Mouse (Mus musculus) kidney, embryonic 15.5 days (tissue): ENCODE results near the gene Ankfn1. TPM values are rescaled to one million over a fixed set of nuclear protein-coding genes. Genes with fewer than 3 reads are reported as not detected.

Experiments
- ATAC-seq: fragments of 200-750 bp; cut with Nextera tagmentation; replicated peaks from 2 replicates; pipeline ENCODE4 v1.8.0; 2017; ENCODE audit warnings: moderate TSS enrichment; ENCODE audit not compliant: low FRiP score
- H3K27ac ChIP-seq: fragments of 300-500 bp; sonication (generic); 2 replicates; pipeline ENCODE4 v1.5.1; 2015; ENCODE audit warnings: mild to moderate bottlenecking, inconsistent platforms
- H3K27me3 ChIP-seq: fragments of 300-500 bp; sonication (generic); 2 replicates; pipeline ENCODE4 v1.6.1; 2015; ENCODE audit warnings: inconsistent platforms
- H3K36me3 ChIP-seq: fragments of 300-500 bp; sonication (generic); 2 replicates; pipeline ENCODE4 v1.6.1; 2015; ENCODE audit warnings: inconsistent platforms
- H3K4me1 ChIP-seq: fragments of 300-500 bp; sonication (generic); 2 replicates; pipeline ENCODE4 v1.6.1; 2015; ENCODE audit warnings: inconsistent platforms
- H3K4me2 ChIP-seq: fragments of 300-500 bp; sonication (generic); 2 replicates; pipeline ENCODE4 v1.6.1; 2015; ENCODE audit warnings: moderate library complexity, mild to moderate bottlenecking, inconsistent platforms
- H3K4me3 ChIP-seq: fragments of 300-500 bp; sonication (generic); replicated peaks from 2 replicates; pipeline ENCODE4 v1.5.1; 2015; ENCODE audit warnings: mild to moderate bottlenecking, inconsistent platforms
- H3K9ac ChIP-seq: fragments of 300-500 bp; sonication (generic); 2 replicates; pipeline ENCODE4 v1.6.1; 2015; ENCODE audit warnings: mild to moderate bottlenecking, inconsistent platforms
- H3K9me3 ChIP-seq: fragments of 300-500 bp; sonication (generic); replicated peaks from 2 replicates; pipeline ENCODE4 v1.6.1; 2016; ENCODE audit warnings: inconsistent platforms
- WGBS: fragments of 180-500 bp; shearing (Covaris S2); methylation state at CpG from one replicate; pipeline ENCODE4 v1.1.7; 2015; ENCODE audit warnings: mixed read lengths; 5-methylcytosine and 5-hydroxymethylcytosine counted together
- polyA plus RNA-seq: library from polyadenylated mRNA; unstranded; fragments of >200 nt; fragmentation: Nextera tagmentation; extraction: Ambion mirVana; gene quantifications from 2 replicates; pipeline ENCODE4 v1.2.1, GENCODE M21; 2015

Gene Ankfn1
- polyA plus RNA-seq, 1 experiment from 2014 or later: 0.18 TPM

DNA sequence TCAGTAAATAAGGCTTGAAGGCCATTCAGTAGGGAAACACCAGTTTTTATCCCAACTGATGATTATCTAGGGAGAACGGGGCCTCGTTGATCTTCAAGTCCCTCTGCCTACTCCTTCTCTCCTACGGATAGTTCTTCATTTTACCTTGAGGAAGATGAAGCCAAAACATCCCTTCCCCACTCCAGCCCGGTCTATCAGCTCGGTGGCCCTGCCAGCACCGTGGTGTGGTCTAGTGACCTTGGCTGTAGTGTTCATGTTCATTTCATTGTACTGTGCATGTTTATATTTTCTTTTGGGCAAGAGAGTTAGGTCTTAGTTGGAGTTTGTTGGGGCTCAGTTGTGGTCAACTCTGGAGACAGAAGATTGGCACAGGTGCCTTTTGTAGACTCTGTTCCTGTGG is 328.5 kb downstream of the Ankfn1 start:
- no peak overlapping the region for H3K4me3 ChIP-seq

DNA sequence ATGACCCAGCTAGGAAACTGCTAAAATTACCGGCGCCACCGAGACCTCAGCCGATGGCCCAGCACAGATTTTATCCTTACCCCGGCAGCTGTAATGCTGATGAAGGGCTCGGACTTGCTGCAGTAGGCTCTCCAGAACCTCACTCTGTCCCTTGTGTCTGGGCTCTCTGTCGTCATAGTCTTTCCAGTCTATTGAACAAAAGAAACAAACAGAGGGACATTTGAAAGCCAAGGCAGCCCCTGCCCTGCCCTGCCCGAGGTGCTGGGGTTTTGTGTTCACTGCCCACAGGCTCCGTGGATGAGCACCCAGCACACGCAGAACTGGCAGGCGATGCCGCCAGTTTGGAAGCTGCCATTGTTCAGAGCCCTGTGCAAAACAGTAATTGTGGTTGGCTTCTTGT is 330.0 kb downstream of the Ankfn1 start:
- peak overlapping the region; percentile 25; the same call in 1 of the 2 replicates for H3K4me2 ChIP-seq
- WGBS: 33% methylated on average over 12 of the region's 12 CpGs
- peak; percentile 43; the same call in 1 of the 2 replicates for ATAC-seq
- no peaks in the 10 kb centered on the region for H3K27me3 ChIP-seq
- no peak overlapping the region for H3K4me3 ChIP-seq
- H3K4me1 ChIP-seq: peaks cover 25% of the 10 kb centered on the region
- no peak overlapping the region for H3K27ac ChIP-seq
- H3K36me3 ChIP-seq: no peaks in the 10 kb centered on the region
- H3K9ac ChIP-seq: no peak overlapping the region
- H3K9me3 ChIP-seq: no peaks in the 10 kb centered on the region

More for the DNA sequence above, 328.5 kb downstream of the Ankfn1 start:
- H3K36me3 ChIP-seq: no peaks in the 10 kb centered on the region
- H3K9me3 ChIP-seq: no peaks in the 10 kb centered on the region
- no peak overlapping the region for H3K4me2 ChIP-seq
- H3K27ac ChIP-seq: no peak overlapping the region
- H3K4me1 ChIP-seq: peaks cover 30% of the 10 kb centered on the region
- no peaks in the 10 kb centered on the region for H3K27me3 ChIP-seq
- H3K9ac ChIP-seq: no peak overlapping the region
- 64% methylated on average over 6 of the region's 6 CpGs for WGBS
- ATAC-seq: no peak

DNA sequence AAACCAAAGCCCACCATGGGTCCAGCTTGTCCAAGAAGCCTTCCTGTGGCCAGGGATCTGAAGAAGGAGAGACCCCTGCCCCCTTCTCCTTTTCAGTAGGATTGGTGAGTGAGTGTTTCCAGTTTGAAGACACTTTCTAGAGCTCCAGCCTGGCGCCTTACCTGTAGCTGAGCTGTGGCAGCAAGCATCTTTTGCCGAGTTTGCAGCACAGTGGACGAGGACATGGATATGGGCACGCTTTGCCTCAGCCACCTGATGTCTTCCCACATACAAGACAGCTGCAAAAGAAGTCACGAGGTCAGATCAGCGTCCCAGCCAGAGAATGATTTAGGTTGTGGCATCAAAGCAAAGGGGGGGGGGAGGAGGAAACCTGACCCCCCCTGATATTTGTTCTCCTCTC is 336.9 kb downstream of the Ankfn1 start:
- WGBS: 44% methylated on average over 6 of the region's 6 CpGs
- Histone ChIP-seq H3K36me3 (no peaks in the 10 kb centered on the region), H3K4me2 (no peak overlapping the region), H3K9ac (no peak overlapping the region), H3K27ac (no peak overlapping the region), H3K27me3 (no peaks in the 10 kb centered on the region), H3K9me3 (no peaks in the 10 kb centered on the region), H3K4me1 (no peaks in the 10 kb centered on the region), H3K4me3 (no peak overlapping the region)
- no peak for ATAC-seq

- 59% methylated on average over 3 of the region's 3 CpGs for WGBS
Measured at GRCm38 (mm10) chr11:89424358-89424757, 353.1 kb downstream of the Ankfn1 start.

DNA sequence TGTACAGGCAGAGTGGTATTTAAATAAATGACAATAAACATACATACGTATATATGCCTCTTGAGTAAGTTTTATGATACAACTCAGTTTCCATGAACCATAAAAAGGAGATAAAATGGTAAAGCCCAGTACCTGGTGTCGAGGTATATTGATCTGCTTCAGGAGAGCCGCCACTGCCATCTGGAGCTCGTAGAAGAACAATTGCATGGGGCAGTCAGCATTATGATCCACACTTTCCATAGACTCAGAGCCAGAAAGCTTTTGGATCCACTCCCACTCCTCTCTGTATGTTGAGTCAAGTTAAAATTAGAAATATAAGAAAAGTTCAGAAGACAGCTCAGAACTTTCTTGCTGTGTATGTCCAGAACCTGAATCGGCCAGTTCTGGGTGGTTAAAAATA is 354.8 kb downstream of the Ankfn1 start:
- peaks cover 9% of the 10 kb centered on the region for H3K4me1 ChIP-seq
- no peak overlapping the region for H3K4me3 ChIP-seq
- WGBS: 86% methylated on average over 5 of the region's 5 CpGs
- no peaks in the 10 kb centered on the region for H3K9me3 ChIP-seq
- H3K27ac ChIP-seq: no peak overlapping the region
- H3K27me3 ChIP-seq: no peaks in the 10 kb centered on the region
- no peak for ATAC-seq
- no peak overlapping the region for H3K9ac ChIP-seq
- no peaks in the 10 kb centered on the region for H3K36me3 ChIP-seq
- no peak overlapping the region for H3K4me2 ChIP-seq

More at GRCm38 (mm10) chr11:89424358-89424757, 353.1 kb downstream of the Ankfn1 start:
- no peak for ATAC-seq
- H3K9me3 ChIP-seq: no peaks in the 10 kb centered on the region
- no peak overlapping the region for H3K4me2 ChIP-seq
- H3K9ac ChIP-seq: no peak overlapping the region
- H3K4me1 ChIP-seq: peaks cover 7% of the 10 kb centered on the region
- no peaks in the 10 kb centered on the region for H3K36me3 ChIP-seq
- no peak overlapping the region for H3K4me3 ChIP-seq
- no peak overlapping the region for H3K27ac ChIP-seq
- H3K27me3 ChIP-seq: no peaks in the 10 kb centered on the region

DNA sequence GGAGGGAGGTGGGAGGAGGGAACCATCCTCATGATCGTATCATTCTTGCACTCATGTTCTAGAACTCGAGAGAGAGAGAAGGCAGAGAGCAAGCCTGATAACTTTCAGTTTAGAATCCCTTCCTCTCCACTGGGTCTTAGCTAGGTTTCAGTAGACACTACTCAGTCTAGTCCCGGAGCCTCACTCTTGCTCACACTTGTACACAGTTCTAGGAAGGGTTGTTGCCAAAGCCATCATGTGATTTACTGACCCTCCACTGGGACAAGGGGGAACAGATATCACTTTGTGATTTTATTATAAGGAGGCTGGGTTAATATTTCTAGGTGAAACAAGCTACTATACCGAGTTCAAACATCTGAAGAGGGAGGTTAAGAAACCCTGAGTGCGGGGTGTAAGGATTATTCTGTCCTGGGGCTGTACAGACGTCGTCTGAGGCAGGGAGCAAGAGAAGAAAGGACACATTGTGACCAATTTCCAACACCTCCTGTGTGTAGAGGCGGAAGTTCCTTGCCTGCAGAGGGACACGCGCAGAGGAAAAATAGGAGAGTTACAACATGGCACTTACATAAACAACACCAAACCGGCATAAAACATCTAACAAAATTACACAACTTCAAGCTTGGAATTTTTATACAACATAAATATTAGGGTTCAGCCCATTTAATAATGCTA is 356.6 kb downstream of the Ankfn1 start:
- Histone ChIP-seq H3K9me3 (no peaks in the 10 kb centered on the region), H3K27ac (no peak overlapping the region), H3K4me1 (peaks cover 9% of the 10 kb centered on the region), H3K4me3 (no peak overlapping the region), H3K36me3 (no peaks in the 10 kb centered on the region), H3K4me2 (no peak overlapping the region), H3K27me3 (no peaks in the 10 kb centered on the region), H3K9ac (no peak overlapping the region)
- no peak for ATAC-seq
- 73% methylated on average over 11 of the region's 11 CpGs for WGBS

- ATAC-seq: no peak
Measured at GRCm38 (mm10) chr11:89419863-89420262, 357.6 kb downstream of the Ankfn1 start.

DNA sequence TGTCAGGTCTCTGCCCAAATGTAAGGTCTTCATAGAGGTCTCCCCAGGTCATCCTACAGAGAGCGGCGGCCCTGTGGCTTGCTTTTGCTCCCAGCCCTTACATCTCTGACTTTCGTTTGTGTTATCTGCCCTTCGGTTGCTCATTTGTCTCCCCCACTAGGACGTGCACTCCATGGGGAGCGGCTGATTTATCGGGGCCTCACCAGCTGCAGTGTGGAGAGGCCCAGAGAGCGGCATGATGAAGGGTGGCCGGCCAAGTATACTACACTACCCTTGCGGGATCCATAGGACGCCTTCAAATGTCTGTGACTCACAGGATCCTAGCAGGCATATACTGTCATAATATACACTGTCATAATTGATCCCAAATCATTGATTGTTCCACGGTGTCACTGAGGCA is 358.8 kb downstream of the Ankfn1 start:
- no peaks in the 10 kb centered on the region for H3K9me3 ChIP-seq
- no peak overlapping the region for H3K4me3 ChIP-seq
- no peak overlapping the region for H3K27ac ChIP-seq
- no peak overlapping the region for H3K4me2 ChIP-seq
- ATAC-seq: no peak
- WGBS: 61% methylated on average over 12 of the region's 12 CpGs
- no peaks in the 10 kb centered on the region for H3K36me3 ChIP-seq
- peaks cover 9% of the 10 kb centered on the region for H3K4me1 ChIP-seq
- no peaks in the 10 kb centered on the region for H3K27me3 ChIP-seq
- H3K9ac ChIP-seq: no peak overlapping the region

More at GRCm38 (mm10) chr11:89419863-89420262, 357.6 kb downstream of the Ankfn1 start:
- Histone ChIP-seq H3K27ac (no peak overlapping the region), H3K4me3 (no peak overlapping the region), H3K4me1 (peaks cover 9% of the 10 kb centered on the region), H3K9me3 (no peaks in the 10 kb centered on the region), H3K27me3 (no peaks in the 10 kb centered on the region), H3K36me3 (no peaks in the 10 kb centered on the region), H3K9ac (no peak overlapping the region), H3K4me2 (no peak overlapping the region)
- 76% methylated on average over 2 of the region's 2 CpGs for WGBS

DNA sequence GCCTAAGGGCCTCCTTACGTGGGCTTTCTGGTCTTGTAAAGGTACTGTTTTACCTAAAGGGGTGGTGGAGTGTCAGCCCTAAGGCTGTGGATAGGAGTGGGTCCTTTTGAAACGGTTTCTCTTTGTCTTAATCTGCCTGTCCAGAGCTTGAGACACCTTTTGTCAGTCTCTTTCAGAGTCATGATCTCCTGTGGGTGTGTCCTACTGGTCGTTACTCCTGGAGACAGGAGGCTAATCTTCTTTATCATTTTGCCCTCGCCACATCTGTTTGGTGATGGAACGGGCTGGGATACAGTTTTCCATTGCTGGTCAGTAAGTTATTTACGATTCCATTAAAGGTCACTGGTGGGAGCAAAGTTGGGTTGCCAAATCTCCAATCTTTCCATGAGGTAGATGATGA is 360.7 kb downstream of the Ankfn1 start:
- ATAC-seq: no peak
- H3K27ac ChIP-seq: no peak overlapping the region
- H3K4me2 ChIP-seq: no peak overlapping the region
- peaks cover 3% of the 10 kb centered on the region; the same call in 1 of the 2 replicates for H3K4me1 ChIP-seq
- H3K4me3 ChIP-seq: no peak overlapping the region
- no peaks in the 10 kb centered on the region for H3K36me3 ChIP-seq
- H3K9me3 ChIP-seq: no peaks in the 10 kb centered on the region
- H3K9ac ChIP-seq: no peak overlapping the region
- 85% methylated on average over 6 of the region's 6 CpGs for WGBS
- no peaks in the 10 kb centered on the region for H3K27me3 ChIP-seq

- WGBS: 62% methylated on average over 6 of the region's 6 CpGs
- no peaks in the 10 kb centered on the region for H3K9me3 ChIP-seq
- no peak overlapping the region for H3K4me3 ChIP-seq
- no peak overlapping the region for H3K9ac ChIP-seq
- no peak for ATAC-seq
- no peaks in the 10 kb centered on the region for H3K27me3 ChIP-seq
- H3K27ac ChIP-seq: no peak overlapping the region
- no peaks in the 10 kb centered on the region for H3K36me3 ChIP-seq
- no peak overlapping the region for H3K4me2 ChIP-seq
- H3K4me1 ChIP-seq: peaks cover 7% of the 10 kb centered on the region; the same call in 1 of the 2 replicates
Measured at GRCm38 (mm10) chr11:89408774-89409173, 368.7 kb downstream of the Ankfn1 start.

DNA sequence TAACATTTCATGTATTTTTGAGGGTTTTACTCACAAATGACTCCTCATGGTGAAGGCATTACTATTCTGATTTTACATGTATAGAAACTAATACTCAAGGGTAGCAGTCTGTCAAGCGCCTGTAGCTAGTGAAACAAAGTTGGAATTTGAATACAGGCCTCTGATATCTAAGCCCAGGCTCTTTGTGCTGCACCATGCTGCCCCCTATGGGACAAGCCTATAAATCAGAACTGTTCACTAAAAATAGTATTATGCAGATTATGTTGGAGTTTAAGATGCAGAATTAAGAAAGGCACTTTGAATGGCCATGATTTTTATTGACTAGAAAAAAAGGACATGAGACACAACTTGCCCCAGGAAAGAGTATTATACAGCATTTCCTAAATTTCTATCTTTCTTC is 373.0 kb downstream of the Ankfn1 start:
- Histone ChIP-seq H3K27ac (no peak overlapping the region), H3K9ac (no peak overlapping the region), H3K36me3 (no peaks in the 10 kb centered on the region), H3K4me1 (peaks cover 4% of the 10 kb centered on the region; the same call in 1 of the 2 replicates), H3K4me3 (no peak overlapping the region), H3K4me2 (no peak overlapping the region), H3K27me3 (no peaks in the 10 kb centered on the region), H3K9me3 (no peaks in the 10 kb centered on the region)
- no peak for ATAC-seq
- 94% methylated on average over 1 of the region's 1 CpGs for whole genome bisulfite sequencing

- ATAC-seq: no peak
- Histone ChIP-seq H3K4me3 (no peak overlapping the region), H3K9me3 (no peaks in the 10 kb centered on the region), H3K27ac (no peak overlapping the region), H3K4me1 (no peaks in the 10 kb centered on the region), H3K36me3 (no peaks in the 10 kb centered on the region), H3K27me3 (no peaks in the 10 kb centered on the region), H3K4me2 (no peak overlapping the region), H3K9ac (no peak overlapping the region)
- 90% methylated on average over 14 of the region's 14 CpGs for WGBS
Measured at GRCm38 (mm10) chr11:89403436-89403835, 374.0 kb downstream of the Ankfn1 start.

GRCm38 (mm10) chr11:89388851-89389250 is 388.6 kb downstream of the Ankfn1 start:
- Histone ChIP-seq H3K4me3 (no peak overlapping the region), H3K9ac (no peak overlapping the region), H3K36me3 (no peaks in the 10 kb centered on the region), H3K9me3 (no peaks in the 10 kb centered on the region), H3K27ac (no peak overlapping the region), H3K4me2 (no peak overlapping the region), H3K4me1 (no peaks in the 10 kb centered on the region), H3K27me3 (no peaks in the 10 kb centered on the region)
- WGBS: 80% methylated on average over 2 of the region's 2 CpGs
- no peak for ATAC-seq
